Mouse (Mus musculus) liver, embryonic 13.5 days (tissue): ENCODE measurements at regions not wholly inside any gene's neighbourhood (a gene's known extent, or its start where the extent isn't known, plus 50 kb on each side); places are given as distances from the start of the nearest gene placed in this dataset.

Source experiments
- ATAC-seq: fragments of 200-750 bp; cut with Nextera tagmentation; 2 replicates; pipeline ENCODE4 v1.8.0; 2017; ENCODE audit warnings: low read depth, mild to moderate bottlenecking, moderate number of reproducible peaks, moderate library complexity
- DNase-seq: peaks from one replicate; pipeline ENCODE4 v3.0.0; 2022
- H3K27ac ChIP-seq: fragments of 300-500 bp; sonication (generic); 2 replicates; pipeline ENCODE4 v1.5.1; 2015; ENCODE audit warnings: moderate library complexity, mild to moderate bottlenecking, inconsistent platforms
- H3K27me3 ChIP-seq: fragments of 300-500 bp; sonication (generic); 2 replicates; pipeline ENCODE4 v1.6.1; 2015; ENCODE audit warnings: mild to moderate bottlenecking, inconsistent platforms
- H3K36me3 ChIP-seq: fragments of 300-500 bp; sonication (generic); 2 replicates; pipeline ENCODE4 v1.6.1; 2015; ENCODE audit warnings: mild to moderate bottlenecking, inconsistent platforms
- H3K4me1 ChIP-seq: fragments of 300-500 bp; sonication (generic); replicated peaks from 2 replicates; pipeline ENCODE4 v1.6.1; 2015; ENCODE audit warnings: inconsistent platforms
- H3K4me2 ChIP-seq: fragments of 300-500 bp; sonication (generic); 2 replicates; pipeline ENCODE4 v1.6.1; 2015; ENCODE audit warnings: inconsistent platforms, mild to moderate bottlenecking, moderate library complexity
- H3K4me3 ChIP-seq: fragments of 300-500 bp; sonication (generic); replicated peaks from 2 replicates; pipeline ENCODE4 v1.5.1; 2015; ENCODE audit warnings: mild to moderate bottlenecking, inconsistent platforms
- H3K9ac ChIP-seq: fragments of 300-500 bp; sonication (generic); 2 replicates; pipeline ENCODE4 v1.6.1; 2015; ENCODE audit warnings: mild to moderate bottlenecking, inconsistent platforms
- H3K9me3 ChIP-seq: fragments of 300-500 bp; sonication (generic); replicated peaks from 2 replicates; pipeline ENCODE4 v1.6.1; 2016; ENCODE audit warnings: inconsistent platforms
- WGBS: fragments of 180-500 bp; shearing (Covaris S2); methylation state at CpG from one replicate; pipeline ENCODE4 v1.1.7; 2015; ENCODE audit not compliant: insufficient replicate concordance; 5-methylcytosine and 5-hydroxymethylcytosine counted together

- 53% methylated on average over 7 of the region's 7 CpGs for WGBS
- H3K27ac ChIP-seq: no peak overlapping the region
- H3K36me3 ChIP-seq: no peaks in the 10 kb centered on the region
- ATAC-seq (no peak), DNase-seq (no peak)
- H3K9me3 ChIP-seq: no peaks in the 10 kb centered on the region
- no peak overlapping the region for H3K9ac ChIP-seq
- no peaks in the 10 kb centered on the region for H3K4me1 ChIP-seq
- H3K4me3 ChIP-seq: no peak overlapping the region
- H3K4me2 ChIP-seq: no peak overlapping the region
- H3K27me3 ChIP-seq: no peaks in the 10 kb centered on the region
Measured at GRCm38 (mm10) chr2:166334559-166334958, 179.1 kb upstream of the Sulf2 start.

- DNase-seq: no peak
- Histone ChIP-seq H3K27me3 (no peaks in the 10 kb centered on the region), H3K27ac (no peak overlapping the region), H3K4me3 (no peak overlapping the region), H3K9me3 (no peaks in the 10 kb centered on the region), H3K9ac (no peak overlapping the region), H3K4me1 (no peaks in the 10 kb centered on the region), H3K4me2 (no peak overlapping the region), H3K36me3 (no peaks in the 10 kb centered on the region)
- WGBS: 57% methylated on average over 4 of the region's 4 CpGs
- no peak for ATAC-seq
Measured at GRCm38 (mm10) chr2:166333818-166334217, 178.4 kb upstream of the Sulf2 start.

- 69% methylated on average over 13 of the region's 13 CpGs for WGBS
- no peaks in the 10 kb centered on the region for H3K4me1 ChIP-seq
- no peak overlapping the region for H3K4me2 ChIP-seq
- ATAC-seq (no peak), DNase-seq (no peak)
- H3K4me3 ChIP-seq: no peak overlapping the region
- no peaks in the 10 kb centered on the region for H3K27me3 ChIP-seq
- H3K36me3 ChIP-seq: no peaks in the 10 kb centered on the region
- no peak overlapping the region for H3K9ac ChIP-seq
- no peaks in the 10 kb centered on the region for H3K9me3 ChIP-seq
- no peak overlapping the region for H3K27ac ChIP-seq
Measured at GRCm38 (mm10) chr2:166332748-166333417, 177.4 kb upstream of the Sulf2 start.

DNA sequence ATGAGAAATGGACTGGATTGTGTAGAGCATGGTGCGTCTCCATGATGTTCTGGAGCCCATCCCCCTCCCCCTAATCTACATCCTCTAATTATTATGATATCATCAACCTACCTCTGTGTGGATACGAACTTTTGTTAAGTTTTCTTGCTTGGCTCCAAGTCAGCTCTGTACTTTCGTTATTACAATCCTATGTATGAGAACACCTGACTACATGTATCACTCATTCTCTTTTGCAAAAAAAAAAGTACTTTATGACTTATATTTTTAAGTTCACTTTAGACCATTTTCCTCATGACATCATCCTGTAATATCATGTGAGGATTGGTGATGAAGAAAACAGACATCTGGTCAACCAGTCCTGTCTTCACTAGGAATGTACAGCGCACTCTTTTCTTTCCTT is 175.7 kb upstream of the Sulf2 start:
- Histone ChIP-seq H3K36me3 (no peaks in the 10 kb centered on the region), H3K9me3 (no peaks in the 10 kb centered on the region), H3K4me1 (no peaks in the 10 kb centered on the region), H3K27ac (no peak overlapping the region), H3K27me3 (no peaks in the 10 kb centered on the region), H3K4me3 (no peak overlapping the region), H3K4me2 (no peak overlapping the region), H3K9ac (no peak overlapping the region)
- ATAC-seq (no peak), DNase-seq (no peak)
- WGBS: 65% methylated on average over 4 of the region's 4 CpGs

DNA sequence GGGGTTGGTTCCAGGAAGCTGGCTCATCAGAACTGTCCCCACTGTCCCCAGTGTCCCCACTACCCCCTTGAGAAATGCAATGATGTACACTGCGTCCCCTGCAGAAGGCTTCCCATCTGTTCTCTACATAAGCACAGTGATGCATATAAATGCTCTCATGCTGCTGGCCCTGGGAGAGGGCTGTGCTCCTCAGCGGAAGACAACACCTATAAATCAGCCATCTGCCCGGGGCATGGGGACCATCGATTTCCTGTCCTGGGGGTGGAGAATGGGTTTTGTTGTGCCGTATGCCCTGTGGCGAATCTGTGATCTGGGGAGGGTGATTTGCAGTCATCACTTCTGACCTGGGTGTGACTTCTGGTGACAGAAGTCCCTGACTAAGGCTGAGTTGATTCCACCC is 174.9 kb upstream of the Sulf2 start:
- Histone ChIP-seq H3K9ac (no peak overlapping the region), H3K36me3 (no peaks in the 10 kb centered on the region), H3K27me3 (no peaks in the 10 kb centered on the region), H3K9me3 (no peaks in the 10 kb centered on the region), H3K4me1 (no peaks in the 10 kb centered on the region), H3K4me2 (no peak overlapping the region), H3K4me3 (no peak overlapping the region), H3K27ac (no peak overlapping the region)
- ATAC-seq: no peak
- 25% methylated on average over 6 of the region's 6 CpGs for WGBS
- no peak for DNase-seq

- Histone ChIP-seq H3K27me3 (no peaks in the 10 kb centered on the region), H3K4me1 (no peaks in the 10 kb centered on the region), H3K4me3 (no peak overlapping the region), H3K9ac (no peak overlapping the region), H3K36me3 (no peaks in the 10 kb centered on the region), H3K9me3 (no peaks in the 10 kb centered on the region), H3K27ac (no peak overlapping the region), H3K4me2 (no peak overlapping the region)
- WGBS: 60% methylated on average over 14 of the region's 14 CpGs
- DNase-seq (no peak), ATAC-seq (no peak)
Measured at GRCm38 (mm10) chr2:166329556-166330340, 174.3 kb upstream of the Sulf2 start.

GRCm38 (mm10) chr2:166326932-166327331 is 171.5 kb upstream of the Sulf2 start:
- ATAC-seq: no peak
- no peak overlapping the region for H3K4me3 ChIP-seq
- no peak for DNase-seq
- 51% methylated on average over 5 of the region's 5 CpGs for WGBS
- no peak overlapping the region for H3K4me2 ChIP-seq
- no peaks in the 10 kb centered on the region for H3K27me3 ChIP-seq
- H3K36me3 ChIP-seq: no peaks in the 10 kb centered on the region
- no peaks in the 10 kb centered on the region for H3K9me3 ChIP-seq
- no peak overlapping the region for H3K27ac ChIP-seq
- H3K9ac ChIP-seq: no peak overlapping the region
- H3K4me1 ChIP-seq: no peaks in the 10 kb centered on the region

DNA sequence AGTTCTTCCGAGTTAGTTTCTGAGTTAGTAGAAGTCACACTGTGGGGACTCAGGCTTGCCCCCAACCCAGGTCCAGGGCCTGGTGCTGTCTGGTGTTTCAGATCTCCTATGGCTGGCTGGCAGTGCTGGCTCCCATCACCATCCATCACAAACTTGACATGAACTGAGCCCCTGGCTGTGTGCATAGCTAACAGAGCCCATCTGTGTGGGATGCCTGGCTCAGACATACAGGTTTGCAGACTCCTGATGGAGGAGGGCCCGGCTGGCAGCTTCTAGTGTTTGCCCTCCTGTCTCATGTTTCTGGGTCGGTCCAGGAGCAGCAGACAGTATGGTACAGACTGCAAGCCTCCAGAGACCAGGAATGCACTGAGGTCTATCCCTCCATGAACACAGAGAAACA is 169.5 kb upstream of the Sulf2 start:
- no peak overlapping the region for H3K4me2 ChIP-seq
- no peak for ATAC-seq
- 58% methylated on average over 3 of the region's 3 CpGs for WGBS
- no peaks in the 10 kb centered on the region for H3K36me3 ChIP-seq
- no peaks in the 10 kb centered on the region for H3K9me3 ChIP-seq
- H3K4me1 ChIP-seq: no peaks in the 10 kb centered on the region
- H3K9ac ChIP-seq: no peak overlapping the region
- H3K27ac ChIP-seq: no peak overlapping the region
- no peak for DNase-seq
- no peaks in the 10 kb centered on the region for H3K27me3 ChIP-seq
- H3K4me3 ChIP-seq: no peak overlapping the region

DNA sequence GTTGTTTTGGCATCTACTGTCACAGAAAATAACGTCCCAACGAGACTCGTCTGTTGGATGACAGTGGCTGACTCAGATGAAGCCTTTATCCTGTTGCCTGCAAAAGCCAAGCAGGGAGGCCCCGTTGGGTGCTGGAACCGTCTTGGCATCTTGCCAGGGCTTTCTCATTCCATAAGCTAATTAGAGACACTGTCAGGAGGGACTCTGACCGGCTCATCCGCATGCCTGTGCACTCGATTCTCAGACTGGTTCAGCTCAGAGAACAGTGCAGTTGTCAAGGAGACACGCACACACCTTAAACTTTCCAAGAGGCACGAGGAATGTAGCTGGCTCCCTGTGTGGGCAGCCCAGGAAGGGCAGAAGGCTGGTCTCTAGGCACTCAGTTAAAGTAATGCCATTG is 169.0 kb upstream of the Sulf2 start:
- no peak overlapping the region for H3K27ac ChIP-seq
- ATAC-seq: no peak

GRCm38 (mm10) chr2:166322668-166323043 is 167.2 kb upstream of the Sulf2 start:
- H3K4me3 ChIP-seq: no peak overlapping the region
- no peaks in the 10 kb centered on the region for H3K27me3 ChIP-seq
- H3K27ac ChIP-seq: no peak overlapping the region
- no peaks in the 10 kb centered on the region for H3K9me3 ChIP-seq
- H3K4me1 ChIP-seq: no peaks in the 10 kb centered on the region
- WGBS: 66% methylated on average over 6 of the region's 6 CpGs
- H3K36me3 ChIP-seq: no peaks in the 10 kb centered on the region
- no peak overlapping the region for H3K9ac ChIP-seq
- no peak for DNase-seq
- no peak overlapping the region for H3K4me2 ChIP-seq
- no peak for ATAC-seq

More for the DNA sequence above, 169.0 kb upstream of the Sulf2 start:
- Histone ChIP-seq H3K4me3 (no peak overlapping the region), H3K4me1 (no peaks in the 10 kb centered on the region), H3K9ac (no peak overlapping the region), H3K27me3 (no peaks in the 10 kb centered on the region), H3K36me3 (no peaks in the 10 kb centered on the region), H3K9me3 (no peaks in the 10 kb centered on the region), H3K4me2 (no peak overlapping the region)
- 68% methylated on average over 10 of the region's 10 CpGs for WGBS
- DNase-seq: no peak

DNA sequence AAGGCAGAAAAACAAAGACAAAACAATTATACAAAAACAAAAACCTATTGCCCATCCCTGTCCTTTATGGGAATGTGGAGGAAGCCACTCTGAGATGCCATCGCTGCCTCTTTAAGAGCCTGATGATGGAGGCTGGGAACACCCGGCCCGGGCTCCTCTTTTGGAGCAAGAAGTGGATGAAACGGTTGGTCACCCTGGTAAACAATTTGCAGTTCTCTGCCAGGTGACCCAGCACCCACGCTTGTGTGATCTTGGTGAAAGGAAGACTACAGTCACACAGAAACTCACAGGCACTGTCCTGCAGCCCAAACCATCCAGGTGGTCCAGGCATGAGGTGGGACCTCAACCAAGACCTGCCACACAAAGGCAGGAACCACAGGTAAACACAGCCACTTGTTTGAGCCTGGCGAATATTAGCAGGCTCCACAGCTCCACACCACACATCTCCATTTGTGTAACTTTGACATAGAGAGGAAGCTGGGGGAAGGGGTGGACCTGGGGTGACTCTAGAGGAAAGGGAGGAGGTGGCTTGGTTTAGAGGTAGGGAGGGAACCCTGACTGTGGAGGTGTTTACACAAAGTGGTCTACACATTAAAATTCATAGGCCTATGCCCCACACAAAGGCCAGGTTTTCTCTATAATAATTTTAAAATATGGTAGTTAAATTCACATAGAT is 166.7 kb upstream of the Sulf2 start:
- DNase-seq: no peak
- no peak for ATAC-seq
- Histone ChIP-seq H3K9me3 (no peaks in the 10 kb centered on the region), H3K4me3 (no peak overlapping the region), H3K4me2 (no peak overlapping the region), H3K27ac (no peak overlapping the region), H3K36me3 (no peaks in the 10 kb centered on the region), H3K27me3 (no peaks in the 10 kb centered on the region), H3K4me1 (no peaks in the 10 kb centered on the region), H3K9ac (no peak overlapping the region)
- 57% methylated on average over 6 of the region's 6 CpGs for WGBS
